Mouse (Mus musculus): ENCODE results near the gene Ube2o. TPM values are rescaled to one million over a fixed set of nuclear protein-coding genes. Genes with fewer than 3 reads are reported as not detected.

Ube2o gene
- polyA plus RNA-seq, 2 experiments from 2014 or later, result 2.2 TPM

- ATAC-seq, result no peak
These were observed 44.6 kb downstream of the Ube2o start for GRCm38 (mm10) chr11:116536685-116537084.

GRCm38 (mm10) chr11:116534154-116534865 is 46.9 kb downstream of the Ube2o start:
- no peak for ATAC-seq

GRCm38 (mm10) chr11:116533341-116534153 is 47.7 kb downstream of the Ube2o start:
- no peak for ATAC-seq

GRCm38 (mm10) chr11:116532810-116533338 is 48.4 kb downstream of the Ube2o start:
- ATAC-seq, result no peak

GRCm38 (mm10) chr11:116532262-116532809 is 48.9 kb downstream of the Ube2o start:
- ATAC-seq, result no peak

GRCm38 (mm10) chr11:116531371-116532191 is 49.7 kb downstream of the Ube2o start:
- ATAC-seq, result no peak

GRCm38 (mm10) chr11:116530187-116531147 is 50.8 kb downstream of the Ube2o start, which contains the start of gene Sphk1:
Gene Sphk1, plus strand, starts transcription at chr11:116530925.
- ATAC-seq, result no peak

GRCm38 (mm10) chr11:116528636-116529320 is 52.5 kb downstream of the Ube2o start:
- ATAC-seq, result no peak

- no peak for ATAC-seq
These were observed 57.5 kb downstream of the Ube2o start for GRCm38 (mm10) chr11:116523699-116524189.

GRCm38 (mm10) chr11:116522886-116523698 is 58.2 kb downstream of the Ube2o start:
- ATAC-seq, result no peak

GRCm38 (mm10) chr11:116522046-116522445 is 59.2 kb downstream of the Ube2o start:
- no peak for ATAC-seq

- ATAC-seq, result no peak
These were observed 60.1 kb downstream of the Ube2o start for GRCm38 (mm10) chr11:116521143-116521542.

- ATAC-seq, result no peak
These were observed 62.8 kb downstream of the Ube2o start for GRCm38 (mm10) chr11:116518482-116518881.

- ATAC-seq, result no peak
These were observed 65.8 kb downstream of the Ube2o start for GRCm38 (mm10) chr11:116515330-116516020.

GRCm38 (mm10) chr11:116513531-116514038 is 67.7 kb downstream of the Ube2o start:
- no peak for ATAC-seq

- ATAC-seq, result no peak
These were observed 68.3 kb downstream of the Ube2o start for GRCm38 (mm10) chr11:116512987-116513386.

- ATAC-seq, result no peak
These were observed 69.1 kb downstream of the Ube2o start for GRCm38 (mm10) chr11:116512154-116512553.

GRCm38 (mm10) chr11:116511301-116511868 is 69.9 kb downstream of the Ube2o start:
- no peak for ATAC-seq
